Mouse (Mus musculus) induced T-regulatory cell, adult 2 months (primary cell): ENCODE data around the gene Nin.

Experiments
- DNase-seq: peaks from one replicate; pipeline ENCODE4 v3.0.0-alpha.2; 2012; ENCODE audit warnings: low read depth

The Nin gene

GRCm38 (mm10) chr12:70082935-70083532, 30.5 kb downstream of the Nin start:
- no peak for DNase-seq

GRCm38 (mm10) chr12:70082485-70082884, 31.0 kb downstream of the Nin start:
- DNase-seq: no peak

- DNase-seq: peak; percentile 74
These were observed 35.0 kb downstream of the Nin start for GRCm38 (mm10) chr12:70078471-70079025.

- no peak for DNase-seq
These were observed 37.0 kb downstream of the Nin start for GRCm38 (mm10) chr12:70076493-70076892.

GRCm38 (mm10) chr12:70075001-70075400, 38.5 kb downstream of the Nin start:
- DNase-seq: peak; percentile 34

GRCm38 (mm10) chr12:70070888-70071287, 42.6 kb downstream of the Nin start:
- DNase-seq: no peak

GRCm38 (mm10) chr12:70070306-70070705, 43.2 kb downstream of the Nin start:
- no peak for DNase-seq

- DNase-seq: no peak
These were observed 44.8 kb downstream of the Nin start for GRCm38 (mm10) chr12:70068647-70069257.

GRCm38 (mm10) chr12:70067849-70068248, 45.7 kb downstream of the Nin start:
- DNase-seq: no peak

GRCm38 (mm10) chr12:70062114-70062513, 51.4 kb downstream of the Nin start:
- DNase-seq: peak; percentile 71

- DNase-seq: no peak
These were observed 54.3 kb downstream of the Nin start for GRCm38 (mm10) chr12:70058956-70059851.

GRCm38 (mm10) chr12:70050699-70051098, 62.8 kb downstream of the Nin start:
- no peak for DNase-seq

- DNase-seq: no peak
These were observed 64.8 kb downstream of the Nin start for GRCm38 (mm10) chr12:70048741-70049140.

GRCm38 (mm10) chr12:70047281-70047680, 66.2 kb downstream of the Nin start:
- no peak for DNase-seq

- DNase-seq: no peak
These were observed 69.2 kb downstream of the Nin start for GRCm38 (mm10) chr12:70044353-70044752.

- DNase-seq: no peak
These were observed 70.1 kb downstream of the Nin start for GRCm38 (mm10) chr12:70043421-70043820.

GRCm38 (mm10) chr12:70040981-70041380, 72.5 kb downstream of the Nin start:
- DNase-seq: no peak

GRCm38 (mm10) chr12:70036722-70037305, 76.7 kb downstream of the Nin start:
- DNase-seq: no peak

- no peak for DNase-seq
These were observed 87.3 kb downstream of the Nin start for GRCm38 (mm10) chr12:70026233-70026632.

GRCm38 (mm10) chr12:70025431-70025830, 88.1 kb downstream of the Nin start:
- DNase-seq: no peak

GRCm38 (mm10) chr12:70023580-70023979, 89.9 kb downstream of the Nin start:
- no peak for DNase-seq

- DNase-seq: peak; percentile 69
These were observed 95.4 kb downstream of the Nin start for GRCm38 (mm10) chr12:70018153-70018552.
